Mouse (Mus musculus) limb, embryonic 12.5 days (tissue): ENCODE measurements around the gene Mrtfb. TPM values are rescaled to one million over a fixed set of nuclear protein-coding genes. Genes with fewer than 3 reads are reported as not detected.
"Not testable (repeated sequence)": the region's sequence is repeated elsewhere in the genome, so short reads cannot be mapped to it uniquely, and the experiment has no call there.

Source experiments
- ATAC-seq: fragments of 200-750 bp; cut with Nextera tagmentation; 2 replicates; pipeline ENCODE4 v1.8.0; 2017; ENCODE audit warnings: low read depth, moderate TSS enrichment; ENCODE audit not compliant: insufficient number of reproducible peaks, insufficient read depth, low FRiP score, low TSS enrichment
- H3K27ac ChIP-seq: fragments of 300-500 bp; sonication (generic); 2 replicates; pipeline ENCODE4 v1.5.1; 2016; ENCODE audit warnings: mild to moderate bottlenecking, moderate library complexity
- H3K27me3 ChIP-seq: fragments of 300-500 bp; sonication (generic); 2 replicates; pipeline ENCODE4 v1.6.1; 2016; ENCODE audit warnings: mild to moderate bottlenecking, moderate library complexity
- H3K36me3 ChIP-seq: fragments of 300-500 bp; sonication (generic); 2 replicates; pipeline ENCODE4 v1.6.1; 2016; ENCODE audit warnings: mild to moderate bottlenecking, moderate library complexity
- H3K4me1 ChIP-seq: fragments of 300-500 bp; sonication (generic); replicated peaks from 2 replicates; pipeline ENCODE4 v1.6.1; 2016
- H3K4me2 ChIP-seq: fragments of 300-500 bp; sonication (generic); 2 replicates; pipeline ENCODE4 v1.6.1; 2016; ENCODE audit warnings: mild to moderate bottlenecking, moderate library complexity
- H3K4me3 ChIP-seq: fragments of 300-500 bp; sonication (generic); replicated peaks from 2 replicates; pipeline ENCODE4 v1.5.1; 2016; ENCODE audit warnings: mild to moderate bottlenecking
- H3K9ac ChIP-seq: fragments of 300-500 bp; sonication (generic); replicated peaks from 2 replicates; pipeline ENCODE4 v1.6.1; 2016; ENCODE audit warnings: mild to moderate bottlenecking, moderate library complexity
- H3K9me3 ChIP-seq: fragments of 300-500 bp; sonication (generic); 2 replicates; pipeline ENCODE4 v1.6.1; 2016; ENCODE audit warnings: mild to moderate bottlenecking, moderate library complexity
- WGBS: fragments of 180-500 bp; shearing (Covaris S2); methylation state at CpG from one replicate; pipeline ENCODE4 v1.1.7; 2016; 5-methylcytosine and 5-hydroxymethylcytosine counted together
- polyA plus RNA-seq: library from polyadenylated mRNA; unstranded; fragments of >200 nt; fragmentation: Nextera tagmentation; extraction: Ambion mirVana; gene quantifications from 2 replicates; pipeline ENCODE4 v1.2.1, GENCODE M21; 2016

Mrtfb gene
- polyA plus RNA-seq, 1 experiment from 2014 or later: 23.1 TPM

DNA sequence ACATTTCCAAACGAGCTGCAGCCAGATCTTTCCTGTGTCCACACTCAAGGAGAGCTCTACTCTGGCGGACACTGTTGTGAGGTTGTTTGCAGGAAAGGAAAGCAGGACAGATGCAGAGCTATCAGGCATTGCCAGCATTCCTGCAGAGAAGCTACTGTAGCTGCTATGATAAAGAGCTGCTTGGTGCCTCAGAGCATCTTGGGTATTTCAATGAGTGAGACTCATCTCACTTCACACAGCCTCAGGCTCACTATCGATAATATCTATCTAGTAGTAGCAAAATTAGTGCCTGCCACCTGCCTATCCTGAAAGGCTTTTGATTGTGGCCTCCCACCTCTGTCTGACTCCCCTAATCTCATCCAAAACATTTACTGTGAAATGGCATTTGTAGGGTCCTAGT lies 73.4 kb downstream of the Mrtfb start:
- ATAC-seq: no peak
- Histone ChIP-seq H3K4me3 (no peak overlapping the region), H3K27ac (no peak overlapping the region), H3K9ac (no peak overlapping the region), H3K9me3 (no peaks in the 10 kb centered on the region), H3K27me3 (no peaks in the 10 kb centered on the region), H3K4me2 (no peak overlapping the region), H3K36me3 (peaks cover 20% of the 10 kb centered on the region; the same call in 1 of the 2 replicates), H3K4me1 (peaks cover 4% of the 10 kb centered on the region)
- WGBS: 82% methylated on average over 3 of the region's 3 CpGs

GRCm38 (mm10) chr16:13330221-13330659 lies 74.0 kb downstream of the Mrtfb start:
- Histone ChIP-seq H3K4me2 (no peak overlapping the region), H3K27ac (no peak overlapping the region), H3K27me3 (no peaks in the 10 kb centered on the region), H3K4me1 (peaks cover 4% of the 10 kb centered on the region), H3K4me3 (no peak overlapping the region), H3K36me3 (peaks cover 20% of the 10 kb centered on the region; the same call in 1 of the 2 replicates), H3K9ac (no peak overlapping the region), H3K9me3 (no peaks in the 10 kb centered on the region)
- 72% methylated on average over 6 of the region's 6 CpGs for WGBS
- ATAC-seq: peak; percentile 42; the same call in 1 of the 2 replicates

DNA sequence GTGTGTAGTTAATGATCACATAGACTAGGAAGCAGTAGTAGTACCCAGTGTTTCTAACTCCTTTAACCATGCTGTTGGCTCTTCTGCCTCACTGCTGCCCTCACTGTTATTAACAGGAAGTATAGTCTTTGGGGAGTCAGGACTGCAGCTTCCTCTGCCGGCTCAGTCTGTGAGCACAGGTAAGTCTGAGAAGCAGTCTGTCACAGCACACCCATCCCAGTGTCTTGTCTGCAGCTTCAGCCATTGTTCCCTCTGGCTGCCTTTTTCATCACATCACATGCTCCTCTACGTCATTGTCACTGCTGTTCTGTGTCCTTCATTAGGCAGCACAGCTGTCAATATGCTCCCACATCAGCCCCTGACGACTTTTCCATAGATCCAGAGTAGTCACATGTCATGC lies 75.6 kb downstream of the Mrtfb start:
- no peaks in the 10 kb centered on the region for H3K27me3 ChIP-seq
- no peak overlapping the region for H3K4me3 ChIP-seq
- H3K9me3 ChIP-seq: no peaks in the 10 kb centered on the region
- H3K4me1 ChIP-seq: peaks cover 7% of the 10 kb centered on the region
- no peak overlapping the region for H3K4me2 ChIP-seq
- H3K36me3 ChIP-seq: peaks cover 12% of the 10 kb centered on the region; the same call in 1 of the 2 replicates
- H3K9ac ChIP-seq: no peak overlapping the region
- H3K27ac ChIP-seq: no peak overlapping the region
- 70% methylated on average over 3 of the region's 3 CpGs for WGBS
- ATAC-seq: no peak

- no peaks in the 10 kb centered on the region for H3K9me3 ChIP-seq
- no peak overlapping the region for H3K9ac ChIP-seq
- no peak for ATAC-seq
- no peak overlapping the region for H3K4me3 ChIP-seq
- H3K36me3 ChIP-seq: peaks cover 7% of the 10 kb centered on the region; the same call in 1 of the 2 replicates
- no peaks in the 10 kb centered on the region for H3K27me3 ChIP-seq
- WGBS: 90% methylated on average over 2 of the region's 2 CpGs
- peaks cover 14% of the 10 kb centered on the region for H3K4me1 ChIP-seq
- H3K4me2 ChIP-seq: no peak overlapping the region
- no peak overlapping the region for H3K27ac ChIP-seq
Observed at GRCm38 (mm10) chr16:13332536-13332935, 76.3 kb downstream of the Mrtfb start.

GRCm38 (mm10) chr16:13333781-13334341 lies 77.6 kb downstream of the Mrtfb start:
- Histone ChIP-seq H3K9me3 (no peaks in the 10 kb centered on the region), H3K4me2 (no peak overlapping the region), H3K27ac (no peak overlapping the region), H3K27me3 (no peaks in the 10 kb centered on the region), H3K4me1 (peaks cover 18% of the 10 kb centered on the region), H3K9ac (no peak overlapping the region), H3K36me3 (no peaks in the 10 kb centered on the region; the same call in 1 of the 2 replicates), H3K4me3 (no peak overlapping the region)
- no peak for ATAC-seq
- whole genome bisulfite sequencing: 75% methylated on average over 5 of the region's 5 CpGs

GRCm38 (mm10) chr16:13336503-13337230 lies 80.4 kb downstream of the Mrtfb start:
- no peak overlapping the region for H3K9ac ChIP-seq
- H3K36me3 ChIP-seq: no peaks in the 10 kb centered on the region; the same call in 1 of the 2 replicates
- no peak overlapping the region for H3K4me2 ChIP-seq
- peaks cover 14% of the 10 kb centered on the region for H3K4me1 ChIP-seq
- H3K27ac ChIP-seq: 0 out of 2 replicates have a peak overlapping the region, but pooled peaks have one; percentile 20
- H3K27me3 ChIP-seq: no peaks in the 10 kb centered on the region
- 71% methylated on average over 5 of the region's 5 CpGs for WGBS
- H3K4me3 ChIP-seq: no peak overlapping the region
- ATAC-seq: no peak
- H3K9me3 ChIP-seq: no peaks in the 10 kb centered on the region

GRCm38 (mm10) chr16:13338094-13338493 lies 81.8 kb downstream of the Mrtfb start:
- no peak for ATAC-seq
- Histone ChIP-seq H3K4me1 (peaks cover 14% of the 10 kb centered on the region), H3K36me3 (no peaks in the 10 kb centered on the region; the same call in 1 of the 2 replicates), H3K9me3 (no peaks in the 10 kb centered on the region), H3K27ac (no peak overlapping the region), H3K4me3 (no peak overlapping the region), H3K4me2 (no peak overlapping the region), H3K27me3 (no peaks in the 10 kb centered on the region), H3K9ac (no peak overlapping the region)
- 73% methylated on average over 4 of the region's 4 CpGs for WGBS

- no peak overlapping the region for H3K4me2 ChIP-seq
Observed at GRCm38 (mm10) chr16:13339433-13339832, 83.2 kb downstream of the Mrtfb start.

GRCm38 (mm10) chr16:13345822-13346221 lies 89.5 kb downstream of the Mrtfb start:
- not testable (repeated sequence) for ATAC-seq

More at GRCm38 (mm10) chr16:13339433-13339832, 83.2 kb downstream of the Mrtfb start:
- H3K4me3 ChIP-seq: no peak overlapping the region
- no peaks in the 10 kb centered on the region for H3K9me3 ChIP-seq
- H3K27me3 ChIP-seq: no peaks in the 10 kb centered on the region
- no peak overlapping the region for H3K9ac ChIP-seq
- H3K4me1 ChIP-seq: peaks cover 14% of the 10 kb centered on the region
- H3K27ac ChIP-seq: no peak overlapping the region
- 83% methylated on average over 6 of the region's 6 CpGs for WGBS
- no peaks in the 10 kb centered on the region; the same call in 1 of the 2 replicates for H3K36me3 ChIP-seq
- ATAC-seq: no peak

DNA sequence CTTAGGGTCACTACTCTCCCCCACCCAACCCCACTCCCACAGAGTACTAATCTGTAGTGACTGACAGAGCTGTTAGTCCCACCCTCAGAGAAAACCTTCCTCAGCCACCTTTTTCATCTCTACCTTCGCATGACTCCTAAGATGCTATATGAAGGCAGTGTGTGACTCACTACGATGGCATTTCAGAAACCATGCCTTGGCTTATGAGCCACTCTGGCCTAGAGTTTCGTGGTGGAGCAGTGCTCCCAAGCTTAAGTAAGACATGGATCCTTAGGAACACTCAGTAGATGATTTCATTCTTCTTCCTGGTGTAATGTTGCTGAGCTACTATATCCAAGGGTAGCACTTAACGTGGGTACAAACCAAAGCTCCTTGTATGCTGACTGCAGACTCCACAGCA lies 94.4 kb downstream of the Mrtfb start:
- Histone ChIP-seq H3K27me3 (no peaks in the 10 kb centered on the region), H3K4me1 (peaks cover 8% of the 10 kb centered on the region), H3K27ac (no peak overlapping the region), H3K36me3 (no peaks in the 10 kb centered on the region), H3K9ac (no peak overlapping the region), H3K9me3 (no peaks in the 10 kb centered on the region), H3K4me2 (no peak overlapping the region), H3K4me3 (no peak overlapping the region)
- WGBS: 93% methylated on average over 4 of the region's 4 CpGs
- no peak for ATAC-seq

More at GRCm38 (mm10) chr16:13345822-13346221, 89.5 kb downstream of the Mrtfb start:
- H3K9me3 ChIP-seq, H3K27ac ChIP-seq, H3K36me3 ChIP-seq, H3K4me3 ChIP-seq, H3K4me2 ChIP-seq, H3K4me1 ChIP-seq, H3K27me3 ChIP-seq, H3K9ac ChIP-seq: not testable (repeated sequence)
- WGBS: 91% methylated on average over 2 of the region's 2 CpGs

DNA sequence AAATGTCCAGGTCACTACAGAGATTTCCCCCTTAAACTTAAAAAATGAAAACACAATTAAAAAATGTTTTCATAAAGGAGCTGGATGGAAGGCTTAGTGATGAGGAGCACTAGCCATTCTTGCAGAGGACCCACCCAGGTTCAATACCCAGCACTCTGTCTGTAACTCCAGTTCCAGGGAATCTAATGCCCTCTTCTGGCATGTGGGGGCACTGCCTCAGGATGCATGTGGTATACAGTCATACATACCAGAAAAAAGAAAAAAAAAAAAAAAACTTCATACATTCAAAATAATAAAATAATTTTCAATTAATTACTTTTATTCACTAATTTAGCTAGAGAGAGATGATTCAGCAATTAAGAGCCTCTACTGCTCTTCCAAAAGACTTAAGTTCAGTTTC lies 95.0 kb downstream of the Mrtfb start:
- Histone ChIP-seq H3K4me3 (no peak overlapping the region), H3K27me3 (no peaks in the 10 kb centered on the region), H3K9ac (no peak overlapping the region), H3K9me3 (no peaks in the 10 kb centered on the region), H3K36me3 (no peaks in the 10 kb centered on the region), H3K4me1 (peaks cover 8% of the 10 kb centered on the region), H3K27ac (no peak overlapping the region), H3K4me2 (no peak overlapping the region)
- ATAC-seq: no peak
